Mouse (Mus musculus) testis, postnatal 14 days (tissue): Measurements from ENCODE around the gene Vmn2r85.
"Not testable (repeated sequence)": the region's sequence is repeated elsewhere in the genome, so short reads cannot be mapped to it uniquely, and the experiment has no call there.

Experiments
- DNase-seq: peaks from one replicate; pipeline ENCODE4 v3.0.0; 2021; ENCODE audit warnings: low spot score

The Vmn2r85 gene

DNA sequence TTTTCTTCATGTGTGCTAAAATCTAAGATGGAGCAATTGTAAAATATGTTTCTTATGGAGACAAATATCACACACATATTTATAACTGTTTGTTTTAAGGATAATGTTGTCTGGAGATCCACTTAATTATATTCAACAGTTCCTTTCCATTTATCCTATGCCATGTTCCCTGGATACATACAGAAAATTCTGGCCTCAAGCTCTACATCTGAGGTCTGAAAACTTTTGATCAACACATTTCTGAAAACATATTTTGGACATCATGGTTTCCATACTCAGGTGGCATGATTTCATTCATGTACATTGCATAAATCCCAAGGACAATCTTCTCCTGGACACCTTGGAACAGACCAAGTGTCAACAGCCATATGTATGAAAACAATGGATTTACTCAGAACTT is at the start of gene Vmn2r85:
Vmn2r85 (minus strand) TSS at position 101 of the 400 bp plus-strand sequence.
- DNase-seq, result not testable (repeated sequence)

DNA sequence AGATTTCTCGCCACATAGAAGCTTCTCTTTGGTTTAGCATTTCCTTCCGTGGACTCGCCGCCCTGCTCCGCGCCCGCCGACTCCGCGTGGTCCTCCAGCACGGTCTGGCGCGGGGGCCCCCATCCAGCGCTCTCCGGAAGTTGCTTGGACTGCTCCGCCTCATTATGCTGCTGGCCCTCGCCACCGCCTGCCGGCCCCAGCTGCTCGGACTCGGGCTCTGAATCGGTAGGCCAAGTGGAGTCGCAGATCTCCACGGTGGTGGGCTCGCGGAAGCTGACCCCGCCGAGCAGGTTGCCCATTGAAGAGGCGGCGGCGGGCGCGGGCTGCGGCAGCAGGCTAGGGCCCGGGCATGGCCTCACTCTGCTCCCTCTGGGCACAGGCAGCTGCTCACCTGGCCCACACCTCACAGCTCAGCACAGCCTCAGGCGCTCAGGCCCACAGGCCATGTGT is 40.8 kb upstream of the Vmn2r85 start:
- peak; percentile 26 for DNase-seq

DNA sequence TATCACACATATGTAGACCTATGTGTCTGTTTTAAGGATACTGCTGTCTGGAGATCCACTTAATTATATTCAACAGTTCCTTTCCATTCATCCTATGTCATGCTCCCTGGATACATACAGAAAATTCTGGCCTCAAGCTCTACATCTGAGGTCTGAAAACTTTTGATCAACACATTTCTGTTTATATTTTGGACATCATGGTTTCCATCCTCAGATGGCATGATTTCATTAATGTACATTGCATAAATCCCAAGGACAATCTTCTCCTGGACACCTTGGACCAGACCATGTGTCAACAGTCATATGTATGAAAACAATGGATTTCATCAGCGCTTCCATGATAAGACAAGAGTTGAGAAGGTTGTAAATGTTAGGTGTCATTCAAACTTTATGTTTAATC is 26.4 kb upstream of the Vmn2r85 start, which contains the start of gene Vmn2r86:
Vmn2r86 (minus strand) TSS at position 101 of the 400 bp plus-strand sequence.
- DNase-seq, result not testable (repeated sequence)

- peak; percentile 9 for DNase-seq
Measured at GRCm38 (mm10) chr10:130444776-130445175, 15.3 kb upstream of the Vmn2r85 start.

- not testable (repeated sequence) for DNase-seq
Measured at GRCm38 (mm10) chr10:130434185-130434898, 4.8 kb upstream of the Vmn2r85 start.

GRCm38 (mm10) chr10:130422368-130422767 is 7.1 kb downstream of the Vmn2r85 start:
- DNase-seq, result not testable (repeated sequence)

GRCm38 (mm10) chr10:130420401-130420800 is 9.1 kb downstream of the Vmn2r85 start:
- DNase-seq, result no peak

DNA sequence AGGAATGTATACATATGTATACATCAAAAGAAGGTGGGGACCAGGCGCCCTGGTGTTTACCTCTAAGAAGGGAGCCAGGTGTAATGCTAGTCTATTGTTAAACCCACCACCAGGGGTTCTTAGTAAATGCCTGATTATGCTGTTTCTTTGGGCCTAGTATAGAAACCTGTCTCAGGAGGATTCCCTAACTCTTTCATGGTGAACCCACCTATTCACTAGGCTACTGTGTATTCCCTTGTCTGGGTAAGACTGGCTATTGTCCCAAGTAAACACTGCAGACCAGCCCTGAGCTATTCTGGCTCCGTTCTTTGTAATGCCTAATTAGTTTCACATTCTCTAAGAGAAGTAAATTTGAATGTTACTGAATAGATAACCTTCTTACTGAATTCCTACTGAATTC is 9.5 kb downstream of the Vmn2r85 start:
- not testable (repeated sequence) for DNase-seq

DNA sequence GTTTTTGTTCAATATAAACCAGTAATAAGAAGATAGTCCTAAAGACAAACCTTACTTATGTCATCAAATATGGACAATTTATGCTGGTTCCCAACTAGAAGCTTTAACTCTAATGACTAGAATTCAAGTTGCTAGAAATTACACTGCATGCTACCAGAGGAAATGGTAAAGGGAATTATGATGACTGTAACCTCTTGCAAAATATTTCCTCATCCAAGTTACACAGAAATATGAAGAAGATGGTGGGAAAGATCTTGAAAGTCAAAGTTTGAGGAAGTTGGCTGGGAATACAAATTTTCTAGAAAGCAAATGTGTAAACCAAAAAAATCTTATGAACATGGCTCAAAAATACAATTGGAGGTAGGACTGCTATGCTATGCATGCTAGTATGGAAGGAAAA is 13.2 kb downstream of the Vmn2r85 start:
- not testable (repeated sequence) for DNase-seq

DNA sequence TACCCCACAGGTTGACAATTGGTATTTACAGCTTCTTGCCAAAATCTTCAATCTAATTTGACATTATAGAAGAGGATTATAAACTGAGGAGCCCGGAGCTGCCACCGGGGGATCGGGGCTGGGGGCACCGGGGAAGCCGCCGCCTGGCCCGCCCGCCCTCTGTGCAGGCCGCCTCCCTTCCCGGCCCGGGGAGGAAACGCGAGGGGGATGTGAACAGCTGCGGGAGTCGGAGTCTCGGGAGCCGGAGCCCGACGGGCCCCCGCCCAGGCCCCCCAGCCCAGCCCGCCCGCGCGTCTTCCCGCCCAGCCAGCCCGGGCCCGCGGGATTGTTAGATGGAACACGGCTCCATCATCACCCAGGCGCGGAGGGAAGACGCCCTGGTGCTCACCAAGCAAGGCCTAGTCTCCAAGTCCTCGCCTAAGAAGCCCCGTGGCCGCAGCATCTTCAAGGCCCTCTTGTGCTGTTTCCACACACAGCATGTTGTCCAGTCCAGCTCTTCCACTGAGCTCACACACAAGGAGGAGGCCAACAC is 17.3 kb downstream of the Vmn2r85 start:
- DNase-seq, result not testable (repeated sequence)

- DNase-seq, result no peak
Measured at GRCm38 (mm10) chr10:130394232-130394631, 35.3 kb downstream of the Vmn2r85 start, which contains the start of gene Vmn2r84. Gene Vmn2r84 (minus strand): TSS chr10:130394332.

GRCm38 (mm10) chr10:130375145-130375544 is 54.4 kb downstream of the Vmn2r85 start:
- no peak for DNase-seq

DNA sequence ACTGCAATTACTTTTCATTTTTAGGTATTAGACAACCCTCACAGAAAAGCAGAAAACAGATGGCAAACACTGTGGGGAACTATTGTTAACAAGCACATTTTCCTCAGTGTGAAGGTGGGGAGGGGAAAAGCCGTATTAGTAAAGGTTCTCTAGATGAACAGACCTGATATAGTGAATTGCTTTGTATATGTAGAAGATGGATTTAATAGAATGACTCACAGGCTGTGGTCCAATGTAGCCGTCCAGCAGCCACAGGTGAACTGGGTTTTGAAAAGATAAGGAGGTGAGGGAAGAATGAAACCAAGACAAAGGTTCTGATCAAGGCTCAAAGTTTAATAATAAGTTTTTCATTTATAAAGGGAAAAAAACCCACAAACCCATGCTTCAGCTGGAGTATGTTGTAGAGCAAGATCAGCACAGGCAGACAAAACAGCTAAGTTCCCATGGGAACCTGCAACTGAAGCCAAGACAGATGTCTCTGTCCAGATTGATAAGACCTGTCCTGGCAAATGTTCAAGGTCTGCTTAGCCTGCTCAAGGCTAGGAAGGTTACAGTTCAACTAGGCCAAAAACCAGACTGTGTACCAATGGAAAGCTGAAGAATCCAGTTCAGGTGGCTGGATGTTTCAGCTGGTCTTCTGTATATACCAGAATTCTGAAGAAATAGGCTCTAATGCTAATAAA is 56.9 kb downstream of the Vmn2r85 start:
- DNase-seq, result peak; percentile 14

DNA sequence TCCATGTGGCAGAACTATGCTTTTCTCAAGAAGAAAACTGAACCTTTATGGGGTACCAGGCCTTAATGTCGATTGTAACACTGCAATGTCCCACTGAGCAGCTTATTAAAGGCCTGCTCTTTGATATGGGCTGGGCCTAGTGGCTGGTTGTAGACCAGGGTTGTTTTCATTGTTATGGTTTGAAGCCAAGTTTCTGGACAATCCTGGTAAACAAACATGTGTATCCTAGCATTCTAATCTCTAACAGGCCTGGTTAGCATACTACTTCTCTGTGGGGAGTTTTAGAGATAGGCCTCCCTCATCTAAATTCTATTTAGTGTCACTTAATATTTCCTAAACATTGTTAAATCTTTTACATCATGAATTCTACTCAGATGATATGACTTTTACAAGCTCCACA is 57.9 kb downstream of the Vmn2r85 start:
- DNase-seq, result no peak

DNA sequence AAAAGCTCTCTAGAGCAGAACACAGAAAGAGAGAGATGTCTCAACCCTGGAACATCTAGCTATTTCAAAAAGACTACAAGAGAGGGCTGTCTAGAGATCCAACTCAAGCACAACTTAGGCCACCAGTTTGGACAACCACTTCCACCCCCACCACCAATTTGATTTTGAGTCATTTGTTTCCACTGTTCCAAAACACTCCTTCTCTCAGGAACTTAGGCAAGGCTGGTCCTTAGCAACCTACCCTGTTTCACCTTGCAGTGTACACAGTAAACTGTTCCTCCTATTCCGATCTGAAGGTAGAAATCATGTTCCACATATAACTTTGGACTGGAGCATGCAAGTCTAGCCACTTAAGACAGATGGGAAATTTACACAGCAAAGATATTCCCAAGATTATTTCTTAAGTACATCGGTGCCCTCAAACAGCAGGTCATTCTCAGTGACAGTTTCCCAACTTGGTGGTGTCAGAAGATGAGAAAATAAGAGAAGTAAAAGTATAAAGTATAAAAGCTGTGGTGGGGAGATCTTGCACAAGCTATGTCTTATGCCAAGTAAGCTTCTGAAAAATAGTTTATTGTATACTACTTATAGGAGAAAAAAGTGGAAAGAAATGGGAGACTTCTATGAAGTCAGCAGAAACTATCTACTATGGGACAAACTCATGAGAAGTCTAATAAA is 59.4 kb downstream of the Vmn2r85 start:
- DNase-seq, result no peak

DNA sequence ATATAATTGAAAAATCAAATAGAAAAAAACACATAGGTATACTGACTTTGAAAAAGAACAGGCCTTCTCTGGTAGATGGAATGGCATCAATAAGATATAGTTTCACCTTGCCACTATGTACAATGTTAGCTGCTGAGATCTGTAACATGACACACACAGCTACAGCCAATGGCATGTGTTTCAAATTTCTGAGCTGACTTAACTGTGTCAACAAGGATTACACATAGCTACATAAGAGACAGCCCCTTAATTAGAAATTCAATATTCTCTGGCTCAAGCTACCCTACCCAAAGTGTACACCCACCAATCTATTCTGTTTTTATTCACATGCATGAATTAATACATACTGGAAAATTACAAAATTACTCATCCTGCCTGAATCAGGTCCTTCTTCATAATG is 61.1 kb downstream of the Vmn2r85 start:
- DNase-seq, result no peak

GRCm38 (mm10) chr10:130364766-130365165 is 64.7 kb downstream of the Vmn2r85 start:
- DNase-seq, result no peak
